Comparison of ENCODE assay signal across 8 mouse cellular contexts in the genomic region with DNA sequence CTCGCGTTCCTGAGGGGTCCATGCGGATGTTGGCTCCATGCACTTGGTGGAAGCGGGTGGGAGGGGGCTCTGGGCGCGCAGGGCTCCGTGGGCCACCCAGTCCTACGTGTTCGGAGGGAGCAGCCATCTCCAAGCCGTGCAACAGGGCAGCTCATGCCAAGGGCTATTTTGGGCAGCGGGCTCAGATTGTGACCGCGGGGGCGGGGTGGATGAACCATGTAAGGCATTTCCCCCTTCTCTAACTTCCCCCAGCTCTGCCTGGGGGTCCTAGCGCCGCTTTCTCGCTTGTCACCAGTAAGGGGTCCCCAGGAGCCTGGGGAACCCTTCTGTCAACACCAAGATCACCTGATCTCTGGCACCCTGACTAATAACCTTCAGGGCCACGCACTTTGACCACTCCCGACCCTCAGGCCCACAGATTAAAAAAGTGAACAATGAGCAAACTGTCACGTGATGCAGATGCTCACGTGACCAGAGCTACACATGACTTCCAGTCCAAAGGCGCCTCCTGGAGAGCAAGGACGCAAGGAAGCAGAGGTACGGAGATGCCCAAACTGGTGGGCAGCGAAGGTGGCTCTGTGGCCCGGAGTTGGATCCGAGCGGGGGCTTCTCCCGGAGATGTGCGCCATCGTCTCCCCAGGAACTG. TPM values are rescaled to one million over a fixed set of nuclear protein-coding genes. Genes with fewer than 3 reads are reported as not detected.
DNase-seq lines count a peak whose midpoint lies in the region; ATAC-seq lines count a peak whose summit lies in the region.

TSS of gene Neurl2 (minus strand) at position 143 of the 646 bp plus-strand sequence.

- H3K9me3 ChIP-seq in forebrain, embryonic 11.5 days (ENCODE audit: control insufficient read depth, low read length), result no peaks in the 10 kb centered on the region
- H3K9me3 ChIP-seq in heart, embryonic 16.5 days (replicated peaks; ENCODE audit: control insufficient read depth, low read length), result no peaks in the 10 kb centered on the region
- no peaks in the 10 kb centered on the region for H3K9me3 ChIP-seq in liver, embryonic 15.5 days (replicated peaks)
- H3K9me3 ChIP-seq in neural tube, embryonic 12.5 days, result no peaks in the 10 kb centered on the region; the same call in 1 of the 2 replicates

- peak; percentile 53 for ATAC-seq in forebrain, embryonic 11.5 days (replicated peaks; ENCODE audit: low FRiP score)
- ATAC-seq in heart, embryonic 16.5 days (replicated peaks; ENCODE audit: extremely low read depth, insufficient read depth, low FRiP score), result peak; percentile 91
- peak; percentile 61 for ATAC-seq in liver, embryonic 15.5 days (ENCODE audit: insufficient read depth)
- peak; percentile 73 for ATAC-seq in neural tube, embryonic 12.5 days (ENCODE audit: low FRiP score, low read depth)

- H3K9ac ChIP-seq in forebrain, embryonic 11.5 days (ENCODE audit: low read length), result peak within 1 kb of the TSS; percentile 74
- peak within 1 kb of the TSS; percentile 89 for H3K9ac ChIP-seq in heart, embryonic 16.5 days (ENCODE audit: low read length)
- H3K9ac ChIP-seq in liver, embryonic 15.5 days, result peak within 1 kb of the TSS; percentile 68
- peak within 1 kb of the TSS; percentile 70 for H3K9ac ChIP-seq in neural tube, embryonic 12.5 days

- H3K4me1 ChIP-seq in forebrain, embryonic 11.5 days (replicated peaks; ENCODE audit: control insufficient read depth, insufficient read depth, low read length), result peaks cover 6% of the 10 kb centered on the region; the same call in 1 of the 2 replicates
- H3K4me1 ChIP-seq in heart, embryonic 16.5 days (ENCODE audit: control insufficient read depth, insufficient read depth, low read length), result peaks cover 15% of the 10 kb centered on the region
- H3K4me1 ChIP-seq in liver, embryonic 15.5 days (replicated peaks), result peaks cover 33% of the 10 kb centered on the region
- peaks cover 22% of the 10 kb centered on the region for H3K4me1 ChIP-seq in neural tube, embryonic 12.5 days

- peak within 1 kb of the TSS; percentile 100 for H3K4me2 ChIP-seq in forebrain, embryonic 11.5 days (ENCODE audit: low read depth, low read length, severe bottlenecking)
- H3K4me2 ChIP-seq in heart, embryonic 16.5 days (ENCODE audit: low read depth, low read length), result peak within 1 kb of the TSS; percentile 97
- H3K4me2 ChIP-seq in liver, embryonic 15.5 days, result peak within 1 kb of the TSS; percentile 99
- peak within 1 kb of the TSS; percentile 92 for H3K4me2 ChIP-seq in neural tube, embryonic 12.5 days (replicated peaks)

- under 1% methylated on average over 31 of the region's 31 CpGs for WGBS in forebrain, embryonic 11.5 days
- 0% methylated on average over 31 of the region's 31 CpGs for WGBS in heart, embryonic 16.5 days
- WGBS in liver, embryonic 15.5 days (ENCODE audit: insufficient replicate concordance), result under 1% methylated on average over 31 of the region's 31 CpGs
- WGBS in neural tube, embryonic 12.5 days, result under 1% methylated on average over 31 of the region's 31 CpGs

- H3K4me3 ChIP-seq in forebrain, embryonic 11.5 days (ENCODE audit: low read depth, low read length), result peak within 1 kb of the TSS; percentile 66
- H3K4me3 ChIP-seq in heart, embryonic 16.5 days (ENCODE audit: low read length), result peak within 1 kb of the TSS; percentile 75
- peak within 1 kb of the TSS; percentile 68 for H3K4me3 ChIP-seq in liver, embryonic 15.5 days (replicated peaks)
- peak within 1 kb of the TSS; percentile 61 for H3K4me3 ChIP-seq in neural tube, embryonic 12.5 days

- no peaks in the 10 kb centered on the region for H3K36me3 ChIP-seq in forebrain, embryonic 11.5 days (ENCODE audit: control insufficient read depth, insufficient read depth, low read length)
- H3K36me3 ChIP-seq in heart, embryonic 16.5 days (ENCODE audit: control insufficient read depth, insufficient read depth), result peaks cover 24% of the 10 kb centered on the region
- peaks cover 28% of the 10 kb centered on the region for H3K36me3 ChIP-seq in liver, embryonic 15.5 days (replicated peaks)
- peaks cover 25% of the 10 kb centered on the region for H3K36me3 ChIP-seq in neural tube, embryonic 12.5 days

- DNase-seq in CD8-positive naive resting alpha-beta T cell, adult 2 months (ENCODE audit: low read depth in 2 of 2, low spot score in 2 of 2), result peak; percentile 81 to 85
- DNase-seq in c-Kit-positive CD71-negative TER-119-negative erythroid progenitor cells, embryonic 14.5 days (ENCODE audit: low read depth), result peak; percentile 92
- peak; percentile 92 for DNase-seq in forebrain, embryonic 11.5 days (ENCODE audit: low spot score)
- peak; percentile 96 to 97 for DNase-seq in kidney, postnatal 36 days
- peak; percentile 91 for DNase-seq in telencephalon, adult 2 months (ENCODE audit: low read depth, low spot score)

- no peaks in the 10 kb centered on the region for H3K27me3 ChIP-seq in forebrain, embryonic 11.5 days (ENCODE audit: control insufficient read depth, insufficient read depth, low read length)
- H3K27me3 ChIP-seq in heart, embryonic 16.5 days (ENCODE audit: control insufficient read depth, insufficient read depth, low read length), result no peaks in the 10 kb centered on the region
- no peaks in the 10 kb centered on the region for H3K27me3 ChIP-seq in liver, embryonic 15.5 days
- H3K27me3 ChIP-seq in neural tube, embryonic 12.5 days (replicated peaks), result no peaks in the 10 kb centered on the region

- 0 out of 2 replicates have a peak within 1 kb of the TSS, but pooled peaks have one; percentile 15 for H3K27ac ChIP-seq in forebrain, embryonic 11.5 days (ENCODE audit: low read depth, low read length)
- H3K27ac ChIP-seq in heart, embryonic 16.5 days (ENCODE audit: low read length), result peak within 1 kb of the TSS; percentile 99
- H3K27ac ChIP-seq in liver, embryonic 15.5 days (replicated peaks), result peak within 1 kb of the TSS; percentile 81
- peak within 1 kb of the TSS; percentile 55; the same call in 1 of the 2 replicates for H3K27ac ChIP-seq in neural tube, embryonic 12.5 days

RNA-seq across cellular contexts. Expression of gene Neurl2, which starts in this region (rescaled TPM):
- polyA plus RNA-seq in forebrain, embryonic 11.5 days (2014; fragmentation: Nextera tagmentation; extraction: Ambion mirVana), result 3.2 and 4.5 TPM in 2 replicates
- polyA plus RNA-seq in heart, embryonic 16.5 days (2015; fragmentation: Nextera tagmentation; extraction: Ambion mirVana), result 50.6 and 52.8 TPM in 2 replicates
- 1.5 and 2.5 TPM in 2 replicates for polyA plus RNA-seq in liver, embryonic 15.5 days (2015; fragmentation: Nextera tagmentation; extraction: Ambion mirVana)
- polyA plus RNA-seq in neural tube, embryonic 12.5 days (2016; fragmentation: Nextera tagmentation; extraction: Ambion mirVana), result 4.5 and 5.6 TPM in 2 replicates

Comparison
In these comparisons a context has a peak if more than half of its experiments do, and no peak if none do; other contexts are left out.
1. Peak in every context shown above with its lines: DNase-seq, ATAC-seq, H3K4me3 ChIP-seq and H3K27ac ChIP-seq.
2. H3K27ac ChIP-seq: peak in every context shown above with its lines; median percentile 99 in heart, embryonic 16.5 days; 81 in liver, embryonic 15.5 days; 55 in neural tube, embryonic 12.5 days; 15 in forebrain, embryonic 11.5 days.